Mouse (Mus musculus) Patski (cell line): ENCODE measurements around the gene Sectm1b. TPM values are rescaled to one million over a fixed set of nuclear protein-coding genes. Genes with fewer than 3 reads are reported as not detected.
"Not testable (repeated sequence)": the region's sequence is repeated elsewhere in the genome, so short reads cannot be mapped to it uniquely, and the experiment has no call there.

Experiments used
- ATAC-seq: fragments of 100-300 bp; one replicate; pipeline ENCODE4 v1.8.0; 2021
- CTCF ChIA-PET: fragments of 350-600 bp; sonication (Branson Sonifier 250); formaldehyde crosslinking; loops from one replicate; lab custom pipeline; 2022; ENCODE audit warnings: inconsistent platforms; lab: Charles Lee
- POLR2A ChIA-PET: fragments of 350-600 bp; sonication (Branson Sonifier 250); formaldehyde crosslinking; loops from one replicate; lab custom pipeline; 2022; ENCODE audit warnings: antibody characterized with exemption, inconsistent platforms; lab: Charles Lee
- DNase-seq: peaks from one replicate; pipeline ENCODE4 v3.0.0-alpha.2; 2011; ENCODE audit warnings: low read depth, low spot score
- H3K27me3 ChIP-seq: fragments of 371-371 bp; one replicate; pipeline ENCODE4 v1.5.1; 2021
- CTCF ChIP-seq: fragments of 100-300 bp; IDR thresholded peaks from one replicate; pipeline ENCODE4 v1.5.1; 2021
- in situ Hi-C: fragments of 300-500 bp; cut with MboI; formaldehyde crosslinking; loops from 3 replicates; pipeline ENCODE4 v1.11.1; 2018; ENCODE audit warnings: low pct_unique_long_range_greater_than_20kb, mixed read lengths
- polyA plus RNA-seq: library from polyadenylated mRNA; unstranded; gene quantifications from one replicate; pipeline ENCODE4 v1.2.3, GENCODE M21; 2021

Sectm1b gene
- polyA plus RNA-seq, 1 experiment from 2014 or later, result 1.9 TPM

GRCm38 (mm10) chr11:121075655-121076054 is 12.3 kb upstream of the Sectm1b start:
- TF ChIP-seq CTCF, result no peak
- in situ Hi-C loops, result no loop called here
- ATAC-seq, result no peak
- CTCF ChIA-PET, result interaction anchor here (1.0 to 1.4 kb wide), 2 partner anchors 11 to 52 kb away, joined by 3 to 4 read pairs; no protein-coding TSS in a partner anchor
- H3K27me3 ChIP-seq, result peaks cover 4% of the 10 kb centered on the region
- no peak for DNase-seq
- POLR2A ChIA-PET, result no interaction called here

DNA sequence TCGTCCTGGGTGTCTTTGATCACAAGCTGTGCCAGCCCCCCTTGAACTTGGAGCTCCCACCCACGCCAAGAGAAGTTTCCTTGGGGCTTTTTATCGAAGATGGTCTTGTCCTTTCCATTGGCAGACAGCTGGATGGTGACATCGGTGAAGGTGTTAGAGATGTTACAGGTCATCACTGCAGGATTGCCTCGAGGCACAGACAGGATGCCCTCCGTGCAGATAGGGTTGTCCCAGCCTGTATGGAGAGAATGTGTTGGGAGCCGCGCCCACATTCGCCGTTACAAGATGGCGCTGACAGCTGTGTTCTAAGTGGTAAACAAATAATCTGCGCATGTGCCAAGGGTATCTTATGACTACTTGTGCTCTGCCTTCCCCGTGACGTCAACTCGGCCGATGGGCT is 6.3 kb upstream of the Sectm1b start:
- POLR2A ChIA-PET, H3K27me3 ChIP-seq, DNase-seq, ATAC-seq, in situ Hi-C loops: not testable (repeated sequence)
- CTCF ChIA-PET, result interaction anchor here (1.0 to 1.2 kb wide), 2 partner anchors 11 to 57 kb away, joined by 3 read pairs; partner anchors contain the start of gene Sectm1a

- in situ Hi-C loops, result no loop called here
- ATAC-seq (peak; percentile 67), DNase-seq (peak; percentile 66)
- ChIA-PET CTCF (interaction anchor here (0.7 to 1.6 kb wide), 3 partner anchors 15 to 42 kb away, joined by 3 read pairs; no protein-coding TSS in a partner anchor), POLR2A (no interaction called here)
- no peak for TF ChIP-seq CTCF
- no peaks in the 10 kb centered on the region for H3K27me3 ChIP-seq
These were observed 4.5 kb upstream of the Sectm1b start for GRCm38 (mm10) chr11:121067895-121068294.

DNA sequence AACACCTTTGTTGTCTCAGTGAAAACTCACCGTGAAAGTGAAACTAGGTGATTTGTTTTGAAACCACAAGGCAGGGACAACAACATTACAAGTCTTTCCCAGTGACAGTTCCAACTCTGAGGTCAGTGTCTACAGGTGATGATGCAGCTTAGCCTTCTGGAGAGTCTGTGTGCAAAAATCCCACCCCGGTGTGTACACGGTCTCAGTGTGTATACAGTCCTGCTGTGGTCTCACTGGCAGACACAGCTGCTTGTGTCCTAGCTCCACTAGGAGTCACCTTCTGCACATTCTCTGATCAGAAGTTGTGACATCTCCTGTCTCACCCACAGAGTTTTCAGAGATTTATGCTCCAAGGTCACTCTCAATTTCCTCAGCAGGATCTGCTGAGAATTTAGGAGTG is 828 bp upstream of the Sectm1b start:
- TF ChIP-seq CTCF, result peak; percentile 67
- no peaks in the 10 kb centered on the region for H3K27me3 ChIP-seq
- in situ Hi-C loops, result loop anchor here (5.0 kb wide), 2 partner anchors 68 to 138 kb away; partner anchors contain the start of genes Hexdc and Ogfod3
- ChIA-PET POLR2A (no interaction called here), CTCF (interaction anchor here (1.0 to 4.3 kb wide), 5 partner anchors 8 to 138 kb away, joined by 3 to 22 read pairs (median 3); no protein-coding TSS in a partner anchor)
- no peak for ATAC-seq
- DNase-seq, result no peak

DNA sequence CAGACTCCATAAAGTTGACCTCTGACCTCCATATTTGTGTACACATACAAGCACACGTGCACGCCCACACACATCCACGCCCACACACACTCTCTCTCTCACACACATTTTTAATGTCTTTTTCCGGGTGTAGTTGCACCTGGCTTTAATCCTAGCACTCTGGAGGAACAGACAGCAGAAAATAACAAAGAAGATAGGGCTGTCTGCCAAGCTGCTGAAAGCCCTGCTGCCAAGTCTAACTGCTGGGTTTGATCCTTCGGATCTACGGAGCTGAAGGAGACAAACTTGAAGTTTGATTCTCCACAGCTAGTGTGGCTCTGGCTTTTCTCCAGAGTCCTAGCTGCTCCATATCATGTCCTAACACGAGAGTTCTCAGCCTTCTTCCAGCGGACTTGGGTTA is 1.8 kb downstream of the Sectm1b start:
- in situ Hi-C loops, result loop anchor here (5.0 kb wide), 2 partner anchors 71 to 141 kb away; partner anchors contain the start of genes Hexdc and Ogfod3
- ChIA-PET CTCF (no interaction called here), POLR2A (no interaction called here)
- TF ChIP-seq CTCF, result no peak
- no peaks in the 10 kb centered on the region for H3K27me3 ChIP-seq
- no peak for ATAC-seq
- no peak for DNase-seq

DNA sequence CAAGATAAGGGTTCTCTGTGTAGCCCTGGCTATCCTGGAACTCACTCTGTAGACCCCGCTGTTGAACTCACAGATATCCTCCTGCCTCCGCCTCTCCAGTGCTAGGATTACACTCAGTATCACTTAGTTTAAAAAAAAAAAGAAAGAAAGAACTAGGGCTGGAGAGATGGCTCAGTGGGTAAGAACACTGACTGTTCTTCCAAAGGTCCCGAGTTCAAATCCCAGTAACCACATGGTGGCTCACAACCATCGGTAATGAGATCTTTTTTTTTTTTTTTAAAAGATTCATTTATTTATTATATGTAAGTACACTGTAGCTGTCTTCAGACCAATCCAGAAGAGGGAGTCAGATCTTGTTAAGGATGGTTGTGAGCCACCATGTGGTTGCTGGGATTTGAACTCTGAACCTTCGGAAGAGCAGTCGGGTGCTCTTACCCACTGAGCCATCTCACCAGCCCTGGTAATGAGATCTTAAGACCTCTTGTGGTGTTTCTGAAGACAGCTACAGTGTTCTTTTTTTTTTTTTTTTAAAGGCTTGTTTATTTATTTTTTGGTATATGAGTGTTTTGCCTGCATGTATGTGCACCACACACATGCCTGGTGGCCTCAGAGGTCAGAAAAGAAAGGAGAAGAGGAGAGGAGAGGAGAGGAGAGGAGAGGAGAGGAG is 2.8 kb downstream of the Sectm1b start:
- ATAC-seq, H3K27me3 ChIP-seq, DNase-seq, POLR2A ChIA-PET: not testable (repeated sequence)
- in situ Hi-C loops, result loop anchor here (5.0 kb wide), 2 partner anchors 72 to 142 kb away; partner anchors contain the start of genes Hexdc and Ogfod3
- CTCF ChIA-PET, result interaction anchor here (1.3 kb wide), 1 partner anchor 66 kb away, joined by 3 read pairs; no protein-coding TSS in a partner anchor

GRCm38 (mm10) chr11:121059471-121059870 is 3.9 kb downstream of the Sectm1b start:
- no peak for DNase-seq
- no peaks in the 10 kb centered on the region for H3K27me3 ChIP-seq
- POLR2A ChIA-PET, result no interaction called here
- in situ Hi-C loops, result no loop called here
- TF ChIP-seq CTCF, result no peak
- no peak for ATAC-seq
- CTCF ChIA-PET, result interaction anchor here (1.3 kb wide), 1 partner anchor 67 kb away, joined by 3 read pairs; no protein-coding TSS in a partner anchor

DNA sequence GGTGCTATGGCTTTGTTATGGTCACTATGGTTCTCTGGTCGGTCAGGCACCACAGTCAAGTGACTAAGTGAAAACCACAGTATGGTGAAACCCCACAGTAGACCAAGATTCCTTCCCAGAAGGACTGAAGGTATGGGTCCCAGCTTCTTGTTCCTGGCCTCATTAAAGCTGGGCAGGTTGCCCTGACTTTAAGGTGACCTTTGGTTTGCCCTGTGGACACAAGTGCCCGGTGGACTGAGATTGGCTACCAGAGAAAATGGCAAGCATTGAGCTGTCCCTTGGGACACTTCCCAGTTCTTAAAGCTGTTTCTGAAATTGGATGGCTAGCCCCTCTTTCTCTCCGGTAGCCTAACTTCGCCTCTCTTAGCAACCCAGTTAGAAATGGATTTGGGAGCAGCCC is 4.4 kb downstream of the Sectm1b start:
- ATAC-seq, result peak; percentile 19
- no peaks in the 10 kb centered on the region for H3K27me3 ChIP-seq
- in situ Hi-C loops, result no loop called here
- ChIA-PET CTCF (interaction anchor here (1.0 to 1.4 kb wide), 3 partner anchors 67 to 95 kb away, joined by 3 to 4 read pairs (median 3); no protein-coding TSS in a partner anchor), POLR2A (no interaction called here)
- DNase-seq, result no peak
- no peak for TF ChIP-seq CTCF

- no peaks in the 10 kb centered on the region for H3K27me3 ChIP-seq
- no peak for DNase-seq
- in situ Hi-C loops, result no loop called here
- CTCF ChIA-PET, result interaction anchor here (0.9 to 1.4 kb wide), 4 partner anchors 17 to 96 kb away, joined by 3 to 4 read pairs (median 3); partner anchors contain the start of gene Tex19.1
- POLR2A ChIA-PET, result no interaction called here
- ATAC-seq, result no peak
- TF ChIP-seq CTCF, result no peak
These were observed 5.2 kb downstream of the Sectm1b start for GRCm38 (mm10) chr11:121058122-121058521.

- no peaks in the 10 kb centered on the region for H3K27me3 ChIP-seq
- CTCF ChIA-PET, result interaction anchor here (1.0 to 1.3 kb wide), 3 partner anchors 8 to 120 kb away, joined by 3 read pairs; no protein-coding TSS in a partner anchor
- POLR2A ChIA-PET, result no interaction called here
- in situ Hi-C loops, result no loop called here
- no peak for ATAC-seq
- no peak for TF ChIP-seq CTCF
- DNase-seq, result no peak
These were observed 6.7 kb downstream of the Sectm1b start for GRCm38 (mm10) chr11:121056536-121057236.
